Mouse (Mus musculus): ENCODE measurements around the gene Gdnf.

GRCm38 (mm10) chr15:7879956-7880355 is 69.3 kb downstream of the Gdnf start:
- TF ChIP-seq CTCF (IDR thresholded peaks at IDR 0.05; ENCODE audit: low read depth) (no peak), EP300 (optimal IDR thresholded peaks at IDR 0.05) (no peak)

All from stomach, postnatal 0 days (tissue).